Mouse (Mus musculus) lung, postnatal 10 days (tissue): ENCODE measurements around the gene Mag.
A peak's percentile ranks its signal among the peaks of the same experiment; 100 is the strongest.
"Not testable (repeated sequence)": the region's sequence is repeated elsewhere in the genome, so short reads cannot be mapped to it uniquely, and the experiment has no call there.

Experiments used
- DNase-seq: peaks from one replicate; pipeline ENCODE4 v3.0.0; 2021

Gene Mag

DNA sequence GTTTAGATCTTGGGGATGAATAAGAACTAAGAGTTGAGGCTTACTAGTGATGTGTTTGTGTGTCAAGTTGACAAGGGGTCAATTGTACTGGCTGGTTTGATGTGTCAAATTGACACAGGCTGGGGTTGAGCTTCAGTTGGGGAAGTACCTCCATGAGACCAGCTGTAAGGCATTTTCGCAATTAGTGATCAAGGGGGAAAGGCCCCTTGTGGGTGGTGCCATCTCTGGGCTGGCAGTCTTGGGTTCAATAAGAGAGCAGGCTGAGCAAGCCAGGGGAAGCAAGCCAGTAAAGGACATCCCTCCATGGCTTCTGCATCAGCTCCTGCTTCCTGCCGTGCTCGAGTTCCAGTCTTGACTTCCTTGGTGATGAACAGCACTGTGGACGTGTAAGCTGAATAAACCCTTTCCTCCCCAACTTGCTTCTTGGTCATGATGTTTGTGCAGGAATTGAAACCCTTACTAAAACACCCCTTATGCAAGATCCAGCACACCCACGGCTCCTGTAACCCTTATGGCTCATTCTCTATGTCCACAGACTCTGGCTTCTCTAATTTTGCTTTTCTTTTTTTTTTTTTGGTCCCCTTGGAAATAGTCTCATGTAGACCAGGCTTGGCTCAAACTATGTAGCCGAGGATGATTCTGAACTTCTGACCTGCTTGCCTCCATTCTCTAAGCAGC lies 20.9 kb upstream of the Mag start:
- DNase-seq = not testable (repeated sequence)

GRCm38 (mm10) chr7:30924581-30924980 lies 9.9 kb upstream of the Mag start, which contains the start of gene Hamp2:
Gene Hamp2, minus strand, starts transcription at chr7:30924681.
- DNase-seq = not testable (repeated sequence)

GRCm38 (mm10) chr7:30924071-30924470 lies 9.4 kb upstream of the Mag start:
- no peak for DNase-seq

DNA sequence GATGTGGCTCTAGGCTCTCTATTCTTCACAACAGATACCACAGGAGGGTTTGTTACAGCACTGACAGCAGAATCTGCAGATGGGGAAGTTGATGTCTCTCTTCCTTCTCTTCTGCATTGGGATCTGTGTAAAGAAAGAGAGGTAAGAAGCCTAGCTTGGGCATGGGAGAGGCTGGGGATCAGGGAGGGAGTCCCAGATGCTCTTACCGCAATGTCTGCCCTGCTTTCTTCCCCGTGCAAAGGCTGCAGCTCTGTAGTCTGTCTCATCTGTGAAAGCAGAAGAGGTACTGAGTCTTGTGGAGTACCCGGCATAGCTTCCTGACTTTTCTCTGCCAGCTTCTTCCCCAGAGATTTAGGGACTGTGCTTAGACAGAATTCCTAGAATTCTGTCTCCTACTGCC lies 7.8 kb upstream of the Mag start:
- not testable (repeated sequence) for DNase-seq

- DNase-seq = peak; percentile 38
Measured at GRCm38 (mm10) chr7:30920217-30920616, 5.5 kb upstream of the Mag start.

- DNase-seq = no peak
Measured at GRCm38 (mm10) chr7:30917219-30917618, 2.5 kb upstream of the Mag start.

DNA sequence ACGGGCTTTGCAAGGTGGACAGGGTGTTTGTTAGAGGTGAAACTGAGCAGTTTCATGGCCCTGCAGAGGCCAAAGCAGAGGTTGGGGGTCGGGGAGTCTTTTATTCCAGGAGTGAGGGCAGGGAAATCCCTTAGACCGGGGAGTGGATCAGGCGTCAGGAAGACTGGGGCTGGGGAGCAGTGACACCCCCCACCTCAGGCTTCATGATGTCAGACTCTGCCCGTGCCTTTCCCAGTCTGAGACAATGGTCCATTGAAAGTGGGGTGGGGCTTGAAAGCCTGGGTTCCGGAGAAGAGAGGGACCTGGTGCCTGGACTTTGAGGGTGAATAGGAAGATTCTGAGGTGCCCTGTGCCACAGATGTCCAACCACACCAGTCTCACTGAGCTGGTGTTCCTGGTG lies 2.0 kb upstream of the Mag start:
- no peak for DNase-seq

DNA sequence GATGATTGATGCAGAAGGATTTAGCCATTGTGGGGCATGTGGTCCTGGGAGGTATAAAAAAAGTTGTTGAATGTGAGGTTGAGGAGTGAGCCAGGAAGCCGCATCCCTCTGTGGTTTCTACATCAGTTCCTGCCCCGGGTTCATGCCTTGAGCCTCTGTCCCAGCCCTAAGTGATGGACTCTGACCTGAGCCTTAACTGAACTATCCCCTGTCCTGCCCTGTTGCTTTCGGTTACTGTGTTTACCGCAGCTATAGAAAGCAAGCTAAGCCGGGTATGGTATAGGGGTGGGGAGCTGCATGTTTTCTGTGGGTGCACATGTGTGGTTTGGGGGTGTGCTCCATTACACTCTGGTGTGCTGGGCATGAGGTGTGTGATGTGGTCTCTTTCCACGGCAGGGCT lies 4.9 kb downstream of the Mag start:
- no peak for DNase-seq

- DNase-seq = no peak
Measured at GRCm38 (mm10) chr7:30908992-30909431, 5.7 kb downstream of the Mag start.

DNA sequence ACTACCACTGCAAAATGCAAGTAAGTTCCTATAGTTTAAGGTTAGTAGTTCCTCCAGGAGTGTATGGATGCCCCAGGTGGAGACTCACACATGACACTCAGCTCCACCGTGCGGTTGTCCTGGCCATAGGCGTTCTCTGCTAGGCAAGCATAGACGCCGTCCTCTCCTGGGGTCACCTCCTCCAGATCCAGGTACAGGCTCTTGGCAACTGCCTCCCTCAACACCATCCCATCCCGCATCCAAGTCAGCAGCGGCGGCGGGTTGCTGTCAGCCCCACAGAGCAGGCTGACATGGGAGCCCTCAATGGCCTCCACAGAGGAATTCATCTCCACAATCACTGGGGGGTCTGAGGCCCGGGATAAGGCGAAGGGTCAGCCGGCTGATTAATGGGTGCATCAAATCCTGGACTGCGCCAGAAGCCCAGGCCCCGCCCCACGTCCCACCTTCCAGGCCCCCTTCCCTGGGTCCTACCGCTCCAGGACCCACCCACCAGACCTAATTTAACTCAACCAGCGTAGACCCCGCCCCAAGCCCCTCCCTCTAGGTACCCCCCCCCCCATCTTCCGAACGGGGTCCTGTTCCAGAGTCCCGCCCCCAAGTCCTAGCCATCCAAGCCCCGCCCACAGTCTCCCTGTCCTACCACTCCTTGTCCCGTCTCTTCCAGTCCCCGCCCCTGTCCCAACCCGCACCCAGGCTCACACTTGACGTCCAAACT lies 6.2 kb downstream of the Mag start:
- peak; percentile 65 for DNase-seq

GRCm38 (mm10) chr7:30904042-30904441 lies 10.6 kb downstream of the Mag start:
- no peak for DNase-seq

DNA sequence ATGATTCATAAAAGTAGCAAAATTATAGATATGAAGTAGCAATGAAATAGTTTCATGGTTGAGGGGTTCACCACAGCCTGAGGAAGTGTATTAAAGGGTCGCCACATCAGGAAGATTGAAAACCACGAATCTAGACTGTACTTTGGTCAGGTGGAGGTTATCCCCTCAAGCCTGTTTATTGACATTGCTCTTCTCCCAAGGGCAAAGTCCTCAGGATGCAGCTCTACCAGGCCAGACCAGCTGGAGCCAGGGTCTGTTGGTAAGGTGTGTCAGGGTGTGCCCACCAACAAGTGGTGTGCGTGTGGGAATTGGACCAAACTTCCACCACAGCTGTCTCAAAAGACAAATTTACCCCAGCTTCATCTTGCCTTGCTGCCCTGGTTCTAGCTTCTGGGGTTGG lies 19.5 kb downstream of the Mag start:
- no peak for DNase-seq

- no peak for DNase-seq
Measured at GRCm38 (mm10) chr7:30892515-30892914, 22.2 kb downstream of the Mag start.

DNA sequence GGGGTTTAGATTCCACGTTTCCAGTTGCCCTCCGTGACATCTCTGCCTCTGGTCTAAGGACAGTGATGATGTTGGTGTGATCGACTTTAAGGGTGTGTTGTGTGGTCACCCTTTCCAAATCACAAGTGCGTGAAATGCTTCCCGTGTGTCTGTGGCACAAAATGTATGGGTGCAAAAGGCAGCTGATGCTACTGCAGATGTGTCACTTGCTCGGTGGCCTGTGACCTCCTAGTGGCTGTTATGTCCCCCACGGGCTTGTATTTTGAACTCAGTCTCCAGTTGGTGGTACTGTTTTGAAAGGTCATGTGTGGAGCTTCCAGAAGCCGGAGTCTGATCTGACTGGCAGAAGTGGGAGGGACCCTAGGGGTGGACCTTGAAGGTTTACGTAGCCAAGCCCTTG lies 22.9 kb downstream of the Mag start:
- DNase-seq = no peak

DNA sequence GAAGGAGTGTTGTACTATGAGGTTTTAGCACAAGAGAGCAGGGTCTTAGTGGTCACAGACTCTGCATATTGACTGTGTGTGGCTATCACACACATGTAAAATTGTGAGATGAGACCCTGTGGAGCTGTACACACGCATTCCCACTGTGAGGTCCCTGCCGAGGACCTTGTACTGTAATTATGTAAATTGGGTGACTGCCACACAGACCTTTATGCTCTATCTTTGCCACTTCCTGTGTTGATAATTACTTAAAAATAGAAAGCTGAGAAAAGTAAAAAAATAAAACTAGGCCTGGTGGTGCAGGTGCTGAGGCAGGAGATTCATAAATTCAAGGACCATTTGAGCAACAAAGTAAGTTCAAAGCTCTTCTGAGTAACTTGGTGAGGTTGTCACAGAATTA lies 24.0 kb downstream of the Mag start:
- no peak for DNase-seq

GRCm38 (mm10) chr7:30888786-30889185 lies 25.9 kb downstream of the Mag start:
- DNase-seq = no peak

GRCm38 (mm10) chr7:30887568-30888188 lies 27.0 kb downstream of the Mag start:
- DNase-seq = no peak

DNA sequence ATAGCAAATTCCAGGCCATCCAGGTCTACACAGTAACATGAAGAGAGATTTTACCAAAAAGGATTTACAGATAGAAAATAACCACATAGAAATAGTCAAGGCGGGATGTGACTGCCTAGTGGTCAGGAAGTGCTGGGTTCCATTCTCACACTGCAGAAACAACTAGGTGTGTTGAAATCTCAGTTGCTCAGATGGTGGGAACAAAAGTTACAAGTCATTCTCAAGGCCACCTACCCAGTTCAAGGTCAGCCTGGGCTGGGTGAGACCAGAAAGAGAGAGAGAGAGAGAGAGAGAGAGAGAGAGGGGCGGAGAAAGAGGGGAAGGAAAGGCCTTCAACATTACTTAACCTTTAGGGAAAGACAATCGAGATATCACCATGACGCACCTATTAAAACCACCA lies 27.8 kb downstream of the Mag start:
- no peak for DNase-seq

GRCm38 (mm10) chr7:30884047-30884446 lies 30.6 kb downstream of the Mag start:
- DNase-seq = no peak

- no peak for DNase-seq
Measured at GRCm38 (mm10) chr7:30881367-30881766, 33.3 kb downstream of the Mag start.

- no peak for DNase-seq
Measured at GRCm38 (mm10) chr7:30880176-30880575, 34.5 kb downstream of the Mag start, which contains the start of gene Cd22. Gene Cd22, minus strand, starts transcription at chr7:30880342.

GRCm38 (mm10) chr7:30878950-30879349 lies 35.7 kb downstream of the Mag start:
- no peak for DNase-seq

DNA sequence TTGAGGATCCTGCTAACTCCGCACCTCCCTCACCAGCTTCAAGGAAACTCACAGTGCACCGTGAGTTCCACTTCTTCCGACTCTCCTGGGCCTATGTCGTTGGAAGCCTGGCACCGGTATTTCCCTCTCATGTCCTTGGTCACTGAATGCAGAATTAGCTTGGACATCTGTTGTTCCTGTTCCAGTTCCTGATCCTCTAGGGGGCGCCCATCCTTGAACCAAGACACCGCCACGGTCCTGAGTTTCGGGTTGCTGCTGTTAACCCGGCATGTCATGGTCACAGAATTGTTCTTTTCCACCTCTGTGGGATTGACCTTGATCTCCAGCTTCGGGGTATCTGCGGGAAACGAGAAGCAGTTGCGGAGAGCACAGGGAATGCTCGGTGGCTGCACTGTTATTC lies 41.6 kb downstream of the Mag start:
- peak; percentile 86 for DNase-seq

GRCm38 (mm10) chr7:30863386-30863785 lies 51.3 kb downstream of the Mag start:
- no peak for DNase-seq
